Mouse (Mus musculus): Measurements from ENCODE around the gene Zbtb1. TPM values are rescaled to one million over a fixed set of nuclear protein-coding genes. Genes with fewer than 3 reads are reported as not detected.
A peak's percentile ranks its signal among the peaks of the same experiment; 100 is the strongest.

The Zbtb1 gene
- 24.8 and 27.9 TPM in 2 replicates for total RNA-seq (2014; fragmentation: Nextera tagmentation)
- 23.1 and 27.2 TPM in 2 replicates for total RNA-seq (2017)
- 6.4 and 8.8 TPM in 2 replicates for polyA plus RNA-seq (2012)

DNA sequence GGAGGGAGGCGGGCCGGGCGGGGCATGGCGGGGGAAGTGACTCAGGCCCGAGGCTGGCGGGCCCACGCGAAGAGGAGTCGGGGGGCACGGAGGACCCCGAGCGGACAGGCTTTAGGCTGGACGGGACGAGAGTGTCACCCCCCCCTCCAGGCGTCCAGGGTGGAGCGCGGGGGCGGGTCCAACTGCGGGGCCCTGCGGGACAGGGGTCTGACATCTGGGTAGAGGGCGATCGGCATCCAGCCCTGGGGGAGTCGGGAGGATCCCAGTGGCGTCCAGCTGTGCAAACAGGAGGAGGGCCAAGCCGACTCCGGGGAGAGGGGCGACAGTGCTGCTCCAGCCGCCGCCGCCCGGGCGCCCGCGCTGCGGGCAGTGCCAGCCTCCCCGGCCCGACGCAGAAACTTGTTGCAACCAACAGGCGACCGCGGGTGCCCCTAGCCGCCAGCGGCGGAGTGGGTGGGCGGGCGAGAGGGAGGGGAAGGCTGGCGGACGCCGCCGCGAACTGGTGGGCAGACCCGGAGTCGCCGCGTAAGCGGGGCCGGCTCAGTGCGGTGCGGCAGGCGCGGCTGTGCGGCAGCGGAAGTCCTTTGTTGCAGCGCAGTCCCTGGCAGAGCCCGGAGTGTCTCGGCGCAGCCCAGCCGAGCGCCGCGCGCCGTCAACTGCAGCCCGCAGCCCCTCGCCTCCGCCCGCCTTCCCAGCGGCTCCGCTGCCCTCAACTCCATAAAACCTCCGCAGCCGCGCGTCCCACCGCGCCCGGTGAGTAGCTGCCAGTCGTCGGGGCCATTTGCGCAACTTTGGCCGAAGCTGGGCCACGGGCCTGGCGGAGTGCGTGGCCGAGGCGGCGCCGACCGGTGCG lies at the start of gene Zbtb1:
Gene Zbtb1, plus strand, starts transcription at position 289 of the 853 bp plus-strand sequence.
- Histone ChIP-seq H3K4me3 (ENCODE audit: low read depth, low read length) (peak within 1 kb of the TSS; percentile 91), H3K9me3 (replicated peaks) (no peaks in the 10 kb centered on the region), H3K27me3 (ENCODE audit: insufficient read depth, low read length) (no peaks in the 10 kb centered on the region), H3K4me1 (ENCODE audit: insufficient read depth, low read depth, low read length) (peaks cover 77% of the 10 kb centered on the region), H3K36me3 (replicated peaks) (peaks cover 41% of the 10 kb centered on the region)
- peak; percentile 10; the same call in 1 of the 2 replicates for ATAC-seq (ENCODE audit: extremely low read depth, insufficient number of reproducible peaks, low FRiP score, poor library complexity, severe bottlenecking)
- no peak for TF ChIP-seq GATA2 (IDR thresholded peaks at IDR 0.05; ENCODE audit: borderline replicate concordance, low read depth, low read length)
- TF ChIP-seq POLR2AphosphoS5 (IDR thresholded peaks at IDR 0.05; ENCODE audit: insufficient replicate concordance, low read depth, low read length), result no peak
- TF ChIP-seq CTCF (IDR thresholded peaks at IDR 0.05; ENCODE audit: low read depth, low read length), result no peak
- peak; percentile 83 for DNase-seq (ENCODE audit: low spot score)

DNA sequence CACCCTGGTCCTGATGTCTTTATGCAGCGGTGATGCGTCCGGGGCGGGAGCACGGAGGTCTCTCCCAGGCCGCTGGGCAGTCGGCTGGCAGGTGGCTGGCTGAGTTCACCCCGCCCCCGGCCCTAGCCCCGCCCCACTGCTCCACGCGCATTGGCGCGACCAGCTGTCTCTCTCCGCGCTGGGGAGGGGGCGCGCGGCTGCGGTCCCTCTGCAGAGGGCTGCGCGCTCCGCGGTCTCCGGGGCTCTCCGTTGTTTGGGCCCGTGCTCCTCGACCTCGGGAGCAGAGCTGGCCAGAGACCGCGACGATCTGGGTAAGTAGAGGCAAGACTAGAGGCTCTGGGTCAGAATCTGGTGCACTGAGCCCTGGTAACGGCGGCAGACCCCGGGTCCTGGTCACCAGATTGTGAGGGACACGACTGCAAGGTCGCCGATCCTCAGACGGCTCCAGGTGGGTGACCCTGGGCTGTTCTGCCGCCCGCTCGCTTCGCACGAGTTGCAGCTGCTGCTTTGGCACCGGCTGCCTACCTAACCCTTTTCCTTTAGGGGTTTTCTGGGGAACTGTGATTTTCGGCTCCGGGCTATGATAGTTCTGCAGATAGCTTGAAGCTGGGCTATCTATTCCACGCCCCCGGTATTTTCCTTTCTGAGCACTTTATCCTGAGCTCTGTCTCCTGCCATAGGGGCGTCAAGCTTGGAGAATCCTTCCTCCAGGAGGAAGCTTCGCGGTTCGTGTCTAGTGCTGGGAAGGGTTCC lies 45.2 kb upstream of the Zbtb1 start, which contains the start of gene Akap5:
Gene Akap5, plus strand, starts transcription at position 213 of the 753 bp plus-strand sequence.
- Histone ChIP-seq H3K36me3 (replicated peaks) (peaks cover 91% of the 10 kb centered on the region), H3K9me3 (replicated peaks) (no peaks in the 10 kb centered on the region), H3K27me3 (ENCODE audit: insufficient read depth, low read length) (no peaks in the 10 kb centered on the region), H3K4me1 (ENCODE audit: insufficient read depth, low read depth, low read length) (peaks cover 33% of the 10 kb centered on the region), H3K4me3 (ENCODE audit: low read depth, low read length) (no peak within 1 kb of the TSS)
- no peak for DNase-seq (ENCODE audit: low spot score)
- TF ChIP-seq POLR2AphosphoS5 (IDR thresholded peaks at IDR 0.05; ENCODE audit: insufficient replicate concordance, low read depth, low read length) (no peak), GATA2 (IDR thresholded peaks at IDR 0.05; ENCODE audit: borderline replicate concordance, low read depth, low read length) (no peak), GATA1 (IDR thresholded peaks at IDR 0.05; ENCODE audit: borderline replicate concordance, low read length) (no peak), CTCF (IDR thresholded peaks at IDR 0.05; ENCODE audit: low read depth, low read length) (no peak), TAL1 (conservative IDR thresholded peaks at IDR 0.05; ENCODE audit: low read depth, low read length) (no peak)
- no peak for ATAC-seq (ENCODE audit: extremely low read depth, insufficient number of reproducible peaks, low FRiP score, poor library complexity, severe bottlenecking)

DNA sequence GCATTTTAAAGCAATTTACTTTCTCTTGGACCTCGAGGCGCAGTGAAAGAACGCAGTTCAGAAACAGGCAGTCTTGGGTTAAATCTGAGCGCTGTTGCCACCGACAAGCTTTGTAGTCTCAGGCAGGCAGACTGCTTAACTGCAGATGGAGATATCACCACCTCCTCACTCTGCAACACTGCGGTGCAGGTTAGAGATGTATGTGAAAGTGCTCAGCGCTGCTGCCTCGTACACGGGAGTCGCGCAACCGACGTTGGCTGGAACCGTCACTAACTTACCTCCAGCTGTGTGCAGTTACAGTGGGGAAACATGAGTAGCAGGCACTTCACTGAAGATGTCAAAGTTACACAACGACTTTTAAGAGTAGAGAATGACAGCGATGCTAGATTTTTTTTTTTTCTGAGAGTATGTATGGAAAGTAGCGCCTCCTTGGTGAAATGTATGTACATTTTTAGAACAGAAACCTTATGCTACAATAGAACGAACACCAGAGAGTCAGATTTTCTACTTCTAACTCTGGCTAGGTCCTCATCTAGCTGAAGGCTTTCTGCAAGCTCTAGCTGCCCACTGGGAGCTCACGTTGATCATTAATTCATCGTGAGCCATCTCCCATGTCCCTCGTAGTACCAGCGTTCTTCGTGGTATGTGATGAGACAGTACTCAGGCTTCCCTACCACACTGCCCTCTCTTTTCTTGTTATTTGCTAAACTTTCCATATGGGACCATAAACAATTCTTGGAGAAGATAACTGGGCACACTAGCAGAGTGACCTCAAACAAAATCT lies 43.4 kb upstream of the Zbtb1 start:
- Histone ChIP-seq H3K36me3 (replicated peaks) (peaks cover 85% of the 10 kb centered on the region), H3K27me3 (ENCODE audit: insufficient read depth, low read length) (no peaks in the 10 kb centered on the region), H3K4me1 (ENCODE audit: insufficient read depth, low read depth, low read length) (peaks cover 17% of the 10 kb centered on the region), H3K4me3 (ENCODE audit: low read depth, low read length) (no peak overlapping the region), H3K9me3 (replicated peaks) (no peaks in the 10 kb centered on the region)
- TF ChIP-seq CTCF (IDR thresholded peaks at IDR 0.05; ENCODE audit: low read depth, low read length) (no peak), GATA1 (IDR thresholded peaks at IDR 0.05; ENCODE audit: borderline replicate concordance, low read length) (no peak)
- DNase-seq (ENCODE audit: low spot score) (no peak), ATAC-seq (ENCODE audit: extremely low read depth, insufficient number of reproducible peaks, low FRiP score, poor library complexity, severe bottlenecking) (no peak)

DNA sequence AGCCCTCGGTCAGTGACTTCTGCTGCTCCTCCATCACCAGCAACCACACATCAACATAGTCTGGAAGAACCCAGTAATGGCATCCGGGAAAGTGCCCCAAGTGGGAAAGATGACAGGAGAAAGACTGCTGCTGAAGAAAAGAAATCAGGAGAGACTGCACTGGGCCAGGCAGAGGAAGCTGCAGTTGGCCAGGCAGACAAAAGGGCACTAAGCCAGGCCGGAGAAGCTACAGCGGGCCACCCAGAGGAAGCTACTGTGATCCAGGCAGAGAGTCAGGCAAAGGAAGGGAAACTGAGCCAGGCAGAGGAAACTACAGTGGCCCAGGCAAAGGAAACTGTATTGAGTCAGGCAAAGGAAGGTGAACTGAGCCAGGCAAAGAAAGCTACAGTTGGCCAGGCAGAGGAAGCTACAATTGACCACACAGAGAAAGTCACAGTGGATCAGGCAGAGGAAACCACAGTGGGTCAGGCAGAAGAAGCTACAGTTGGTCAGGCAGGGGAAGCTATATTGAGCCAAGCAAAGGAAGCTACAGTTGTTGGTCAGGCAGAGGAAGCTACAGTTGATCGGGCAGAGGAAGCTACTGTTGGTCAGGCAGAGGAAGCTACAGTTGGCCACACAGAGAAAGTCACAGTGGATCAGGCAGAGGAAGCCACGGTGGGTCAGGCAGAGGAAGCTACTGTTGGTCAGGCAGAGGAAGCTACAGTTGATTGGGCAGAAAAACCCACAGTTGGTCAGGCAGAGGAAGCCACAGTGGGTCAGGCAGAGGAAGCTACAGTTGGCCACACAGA lies 41.3 kb upstream of the Zbtb1 start:
- peaks cover 68% of the 10 kb centered on the region for H3K36me3 ChIP-seq (replicated peaks)
- peaks cover 13% of the 10 kb centered on the region for H3K4me1 ChIP-seq (ENCODE audit: insufficient read depth, low read depth, low read length)
- H3K27me3 ChIP-seq (ENCODE audit: insufficient read depth, low read length), result no peaks in the 10 kb centered on the region
- no peak overlapping the region for H3K4me3 ChIP-seq (ENCODE audit: low read depth, low read length)
- DNase-seq (ENCODE audit: low spot score), result no peak
- no peaks in the 10 kb centered on the region for H3K9me3 ChIP-seq (replicated peaks)
- no peak for TF ChIP-seq POLR2AphosphoS5 (IDR thresholded peaks at IDR 0.05; ENCODE audit: insufficient replicate concordance, low read depth, low read length)
- no peak for TF ChIP-seq TAL1 (conservative IDR thresholded peaks at IDR 0.05; ENCODE audit: low read depth, low read length)
- no peak for TF ChIP-seq GATA2 (IDR thresholded peaks at IDR 0.05; ENCODE audit: borderline replicate concordance, low read depth, low read length)
- TF ChIP-seq GATA1 (IDR thresholded peaks at IDR 0.05; ENCODE audit: borderline replicate concordance, low read length), result no peak
- TF ChIP-seq CTCF (IDR thresholded peaks at IDR 0.05; ENCODE audit: low read depth, low read length), result no peak
- peak; percentile 31; the same call in 1 of the 2 replicates for ATAC-seq (ENCODE audit: extremely low read depth, insufficient number of reproducible peaks, low FRiP score, poor library complexity, severe bottlenecking)

GRCm38 (mm10) chr12:76333688-76334087 lies 36.4 kb upstream of the Zbtb1 start:
- Histone ChIP-seq H3K9me3 (replicated peaks) (no peaks in the 10 kb centered on the region), H3K36me3 (replicated peaks) (peaks cover 28% of the 10 kb centered on the region), H3K27me3 (ENCODE audit: insufficient read depth, low read length) (no peaks in the 10 kb centered on the region), H3K4me1 (ENCODE audit: insufficient read depth, low read depth, low read length) (peaks cover 14% of the 10 kb centered on the region), H3K4me3 (ENCODE audit: low read depth, low read length) (no peak overlapping the region)
- no peak for ATAC-seq (ENCODE audit: extremely low read depth, insufficient number of reproducible peaks, low FRiP score, poor library complexity, severe bottlenecking)
- no peak for TF ChIP-seq CTCF (IDR thresholded peaks at IDR 0.05; ENCODE audit: low read depth, low read length)
- TF ChIP-seq TAL1 (conservative IDR thresholded peaks at IDR 0.05; ENCODE audit: low read depth, low read length), result no peak
- no peak for TF ChIP-seq GATA2 (IDR thresholded peaks at IDR 0.05; ENCODE audit: borderline replicate concordance, low read depth, low read length)
- TF ChIP-seq GATA1 (IDR thresholded peaks at IDR 0.05; ENCODE audit: borderline replicate concordance, low read length), result no peak
- TF ChIP-seq POLR2AphosphoS5 (IDR thresholded peaks at IDR 0.05; ENCODE audit: insufficient replicate concordance, low read depth, low read length), result no peak
- DNase-seq (ENCODE audit: low spot score), result no peak
